11 mouse cellular contexts compared by ENCODE assay signal in the genomic region with DNA sequence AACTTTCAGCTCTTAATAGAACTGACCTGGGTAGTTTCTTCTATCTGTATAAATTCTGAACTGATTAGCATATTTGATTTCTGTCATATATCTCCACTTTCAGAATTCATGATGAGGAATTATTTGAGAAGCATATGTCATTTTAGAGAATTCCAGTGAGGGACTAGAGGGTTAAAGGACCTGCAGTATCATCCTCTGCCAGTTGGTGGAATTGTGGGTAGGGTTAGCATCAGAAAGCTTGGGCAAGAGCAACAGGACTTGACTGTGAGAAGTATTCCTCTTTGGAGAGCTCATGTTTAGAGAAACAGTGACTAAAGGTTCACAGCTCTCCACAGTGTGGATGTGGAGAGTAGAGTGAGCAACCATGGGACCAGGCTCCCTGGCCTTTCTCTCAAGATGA.
A peak's percentile ranks its signal among the peaks of the same experiment; 100 is the strongest.
DNase-seq lines count a peak whose midpoint lies in the region; ATAC-seq and TF ChIP-seq lines count a peak whose summit lies in the region.
"Had no signal": no experiment of that assay in that cellular context is flagged by ENCODE, and none has a peak within 500 bp of the region (broad histone marks: within the 10 kb centered on the region; RNA-seq: fewer than 3 reads in every experiment).

No protein-coding gene starts in this region.

- no peak overlapping the region for H3K27ac ChIP-seq in heart, adult 2 months
- no peak overlapping the region for H3K27ac ChIP-seq in midbrain, embryonic 12.5 days (replicated peaks)
- H3K27ac ChIP-seq in midbrain, embryonic 16.5 days (ENCODE audit: low read length), result no peak overlapping the region

- peaks cover 9% of the 10 kb centered on the region for H3K36me3 ChIP-seq in heart, adult 2 months (ENCODE audit: control insufficient read depth, insufficient read depth, low read length)
- H3K36me3 ChIP-seq in midbrain, embryonic 12.5 days, result no peaks in the 10 kb centered on the region
- no peaks in the 10 kb centered on the region for H3K36me3 ChIP-seq in midbrain, embryonic 16.5 days (ENCODE audit: control insufficient read depth, insufficient read depth, low read length)

- H3K4me1 ChIP-seq in heart, adult 2 months (ENCODE audit: control insufficient read depth, insufficient read depth, low read length), result peaks cover 13% of the 10 kb centered on the region
- peaks cover 20% of the 10 kb centered on the region for H3K4me1 ChIP-seq in midbrain, embryonic 12.5 days
- peaks cover 21% of the 10 kb centered on the region for H3K4me1 ChIP-seq in midbrain, embryonic 16.5 days (ENCODE audit: control insufficient read depth, insufficient read depth, low read length)

- no peak for TF ChIP-seq POLR2A in heart, adult 2 months (IDR thresholded peaks at IDR 0.05; ENCODE audit: insufficient read depth, low read depth, low read length)

- no peak overlapping the region for H3K4me3 ChIP-seq in heart, adult 2 months
- no peak overlapping the region for H3K4me3 ChIP-seq in midbrain, embryonic 12.5 days
- H3K4me3 ChIP-seq in midbrain, embryonic 16.5 days (ENCODE audit: low read depth, low read length), result no peak overlapping the region

- DNase-seq in heart, adult 2 months, result no peak
- no peak for DNase-seq in heart, postnatal 14 days
- peak; percentile 27 for DNase-seq in MN1 (ENCODE audit: low spot score)
- no peak for DNase-seq in right cerebral cortex, postnatal 10 days (ENCODE audit: low spot score in 2 of 2)
- no peak for DNase-seq in cerebellum, postnatal 25 days
- DNase-seq: adrenal gland, adult 8-10 months; gastrocnemius, postnatal 10 days; kidney, adult 18-20 months had no signal

- intact Hi-C loops in heart, adult 2 months (cut with DNase I), result no loop called here
- intact Hi-C loops in heart, postnatal 14 days (cut with DNase I), result loop anchor here (5.0 kb wide), 1 partner anchor 272 kb away; no protein-coding TSS in a partner anchor

- no peaks in the 10 kb centered on the region for H3K9me3 ChIP-seq in midbrain, embryonic 12.5 days
- no peaks in the 10 kb centered on the region for H3K9me3 ChIP-seq in midbrain, embryonic 16.5 days (replicated peaks; ENCODE audit: control insufficient read depth, low read length, poor library complexity, severe bottlenecking)

- no peaks in the 10 kb centered on the region for H3K27me3 ChIP-seq in heart, adult 2 months (ENCODE audit: control insufficient read depth, insufficient read depth, low read length)
- H3K27me3 ChIP-seq in midbrain, embryonic 12.5 days, result no peaks in the 10 kb centered on the region
- H3K27me3 ChIP-seq in midbrain, embryonic 16.5 days (ENCODE audit: control insufficient read depth, insufficient read depth, low read depth, low read length), result no peaks in the 10 kb centered on the region

- TF ChIP-seq CTCF in heart, adult 2 months (IDR thresholded peaks at IDR 0.05), result peak; percentile 55

- no peak overlapping the region for H3K9ac ChIP-seq in heart, adult 2 months (ENCODE audit: low read depth, low read length)
- no peak overlapping the region for H3K9ac ChIP-seq in midbrain, embryonic 12.5 days (replicated peaks)
- no peak overlapping the region for H3K9ac ChIP-seq in midbrain, embryonic 16.5 days (ENCODE audit: low read depth, low read length)

- peaks cover 7% of the 10 kb centered on the region for H3K79me2 ChIP-seq in heart, adult 2 months (replicated peaks; ENCODE audit: control insufficient read depth, insufficient read depth, low read length)

- H3K4me2 ChIP-seq in midbrain, embryonic 12.5 days (replicated peaks), result no peak overlapping the region
- no peak overlapping the region for H3K4me2 ChIP-seq in midbrain, embryonic 16.5 days (ENCODE audit: low read length)

- ATAC-seq in midbrain, embryonic 12.5 days (ENCODE audit: low FRiP score, low read depth), result 0 out of 2 replicates have a peak, but pooled peaks have one; percentile 6
- no peak for ATAC-seq in midbrain, embryonic 16.5 days
- peak; percentile 70 for ATAC-seq in megakaryocyte-erythroid progenitor cell, adult 5-6 weeks (replicated peaks; ENCODE audit: low FRiP score, low TSS enrichment, poor library complexity, severe bottlenecking)

- TF ChIP-seq EP300 in heart, adult 2 months (IDR thresholded peaks at IDR 0.05; ENCODE audit: insufficient read depth, low read depth, low read length), result no peak
